Mouse (Mus musculus): ENCODE results near the gene Unc13d.

DNA sequence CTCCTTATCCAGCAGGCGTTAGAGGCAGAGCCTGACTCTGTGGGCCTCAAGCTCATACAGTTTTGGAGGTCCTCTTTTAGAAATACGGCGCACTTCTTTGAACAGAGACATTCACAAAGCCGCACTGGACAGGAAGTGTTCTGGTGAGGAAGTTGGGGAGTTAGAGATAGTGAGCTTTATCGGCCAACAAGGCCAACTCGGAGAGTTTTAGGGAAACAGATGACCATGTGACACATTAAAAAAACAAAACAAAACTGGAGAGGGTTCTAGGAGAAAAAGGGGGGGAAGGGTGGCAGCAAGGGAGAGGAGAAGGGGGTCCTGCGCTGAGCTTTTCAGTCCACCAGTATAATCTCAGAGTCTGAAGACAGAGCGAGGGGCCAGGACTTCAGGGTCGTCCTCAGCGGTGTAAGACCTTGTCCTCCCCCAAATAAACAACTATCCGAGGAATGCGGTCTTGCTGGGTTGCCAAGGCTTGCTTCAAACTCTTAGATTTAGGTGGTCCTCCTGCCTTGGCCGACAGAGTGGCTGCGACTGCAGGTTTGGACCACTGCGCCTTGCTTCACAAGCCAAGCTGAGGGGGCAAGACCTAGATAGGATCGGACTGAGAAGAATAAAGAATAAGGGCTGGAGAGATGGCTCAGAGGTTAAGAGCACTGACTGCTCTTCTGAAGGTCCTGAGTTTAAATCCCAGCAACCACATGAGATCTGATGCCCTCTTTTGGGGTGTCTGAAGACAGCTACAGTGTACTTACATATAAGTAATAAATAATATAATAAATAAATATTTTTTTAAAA is 16.2 kb upstream of the Unc13d start:
- TF ChIP-seq CTCF (IDR thresholded peaks at IDR 0.05; ENCODE audit: extremely low read depth, insufficient read length, insufficient replicate concordance, low read depth, low read length): no peak
- no peak for TF ChIP-seq POLR2A (IDR thresholded peaks at IDR 0.05; ENCODE audit: low read depth, low read length)
